Mouse (Mus musculus): ENCODE results near the gene Agl. TPM values are rescaled to one million over a fixed set of nuclear protein-coding genes. Genes with fewer than 3 reads are reported as not detected.
"Not testable (repeated sequence)": the region's sequence is repeated elsewhere in the genome, so short reads cannot be mapped to it uniquely, and the experiment has no call there.

The Agl gene
- total and polyA plus RNA-seq, 2 experiments: 12.1 to 33.7 TPM

DNA sequence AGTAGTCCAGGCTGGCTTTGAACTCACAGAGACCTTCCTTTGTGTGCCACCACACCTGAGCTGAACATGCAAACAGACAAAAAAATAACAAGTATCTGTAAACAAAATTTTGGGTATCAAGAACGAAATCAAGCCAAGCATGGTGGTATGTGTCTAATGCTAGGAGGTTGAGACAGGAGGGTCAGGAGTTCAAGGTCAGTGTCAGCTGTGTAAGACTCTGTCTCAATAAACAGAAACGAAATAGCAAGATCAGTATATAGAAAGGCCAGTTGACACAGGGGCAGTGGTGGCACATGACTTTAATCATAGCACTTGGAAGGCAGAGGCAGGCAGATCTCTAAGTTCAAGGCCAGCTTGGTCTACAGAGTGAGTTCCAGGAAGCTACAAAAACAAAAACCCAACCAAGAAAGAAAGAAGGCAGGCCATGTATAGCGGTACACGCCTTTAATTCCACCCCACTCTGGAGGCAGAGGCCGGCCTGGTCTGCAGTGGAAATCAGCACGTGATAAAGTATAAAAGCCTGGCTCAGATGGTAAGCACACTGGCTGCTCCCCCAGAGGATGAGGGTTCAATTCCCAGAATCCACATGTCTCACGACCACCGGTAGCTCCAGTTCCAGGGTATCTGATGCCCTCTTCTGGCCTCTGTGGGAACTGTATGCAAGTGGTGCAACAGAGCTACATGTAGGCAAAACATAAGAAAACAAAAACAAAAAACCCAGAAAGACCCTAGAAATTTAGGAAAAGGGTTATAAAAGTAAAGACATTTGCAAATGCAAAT is 59.4 kb downstream of the Agl start:
- peaks cover 20% of the 10 kb centered on the region for H3K36me3 ChIP-seq (ENCODE audit: control insufficient read depth, insufficient read depth, low read length)
- WGBS: 64% methylated on average over 8 of the region's 8 CpGs
- DNase-seq (ENCODE audit: extremely low read depth, low read depth, low spot score): no peak
- H3K27me3 ChIP-seq (ENCODE audit: control insufficient read depth, insufficient read depth, low read length): no peaks in the 10 kb centered on the region
- H3K4me1 ChIP-seq (ENCODE audit: control insufficient read depth, insufficient read depth, low read length): peaks cover 2% of the 10 kb centered on the region; the same call in 1 of the 2 replicates
- no peak overlapping the region for H3K9ac ChIP-seq (ENCODE audit: low read depth, low read length)
- no peak overlapping the region for H3K27ac ChIP-seq (replicated peaks; ENCODE audit: insufficient read depth, low read depth, low read length)
- no peaks in the 10 kb centered on the region for H3K79me2 ChIP-seq (ENCODE audit: control insufficient read depth, insufficient read depth, low read length)
- H3K4me3 ChIP-seq (ENCODE audit: insufficient read depth, low read depth, low read length): no peak overlapping the region
- TF ChIP-seq POLR2A (IDR thresholded peaks at IDR 0.05; ENCODE audit: extremely low read depth, insufficient read depth, low read length) (no peak), CTCF (IDR thresholded peaks at IDR 0.05; ENCODE audit: low read depth, low read length) (peak; percentile 59)

DNA sequence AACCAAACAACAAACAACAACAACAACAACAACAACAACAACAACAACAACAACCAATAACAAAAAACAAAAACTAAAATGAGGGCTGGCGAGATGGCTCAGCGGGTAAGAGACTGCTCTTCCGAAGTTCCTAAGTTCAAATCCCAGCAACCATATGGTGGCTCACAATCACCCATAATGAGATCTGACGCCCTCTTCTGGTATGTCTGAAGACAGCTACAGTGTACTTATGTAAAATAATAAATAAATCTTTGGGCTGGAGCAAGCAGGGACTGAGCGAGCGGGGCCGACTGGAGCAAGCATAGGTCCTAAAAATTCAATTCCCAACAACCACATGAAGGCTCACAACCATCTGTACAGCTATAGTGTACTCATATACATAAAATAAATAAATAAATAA is 60.3 kb downstream of the Agl start:
- not testable (repeated sequence) for DNase-seq (ENCODE audit: extremely low read depth, low read depth, low spot score); H3K79me2 ChIP-seq (ENCODE audit: control insufficient read depth, insufficient read depth, low read length); H3K27ac ChIP-seq (replicated peaks; ENCODE audit: insufficient read depth, low read depth, low read length); H3K4me3 ChIP-seq (ENCODE audit: insufficient read depth, low read depth, low read length); H3K9ac ChIP-seq (ENCODE audit: low read depth, low read length); H3K4me1 ChIP-seq (ENCODE audit: control insufficient read depth, insufficient read depth, low read length); H3K27me3 ChIP-seq (ENCODE audit: control insufficient read depth, insufficient read depth, low read length)
- 93% methylated on average over 7 of the region's 7 CpGs for WGBS
- H3K36me3 ChIP-seq (ENCODE audit: control insufficient read depth, insufficient read depth, low read length): peaks cover 28% of the 10 kb centered on the region

GRCm38 (mm10) chr3:116740963-116741362 is 67.0 kb downstream of the Agl start:
- TF ChIP-seq POLR2A (IDR thresholded peaks at IDR 0.05; ENCODE audit: extremely low read depth, insufficient read depth, low read length) (no peak), CTCF (IDR thresholded peaks at IDR 0.05; ENCODE audit: low read depth, low read length) (no peak)
- 79% methylated on average over 9 of the region's 9 CpGs for WGBS
- peaks cover 15% of the 10 kb centered on the region for H3K36me3 ChIP-seq (ENCODE audit: control insufficient read depth, insufficient read depth, low read length)

DNA sequence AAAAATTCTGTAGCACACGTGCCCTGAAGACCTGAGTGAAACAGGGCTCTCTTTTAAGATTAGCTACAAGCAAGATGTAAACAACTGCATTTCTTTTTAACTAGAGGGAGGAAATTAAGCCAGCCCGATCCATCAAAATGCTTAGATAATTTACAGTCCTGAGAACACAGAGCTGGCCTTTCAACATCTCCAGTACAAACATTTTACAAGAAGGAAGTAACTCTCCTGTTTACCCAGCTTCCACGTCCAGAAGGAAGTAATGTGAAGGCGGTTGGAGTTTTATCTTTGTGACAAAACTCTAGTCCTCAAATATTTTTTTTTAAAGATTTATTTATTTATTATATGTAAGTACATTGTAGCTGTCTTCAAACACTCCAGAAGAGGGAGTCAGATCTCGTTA is 67.9 kb downstream of the Agl start:
- H3K4me1 ChIP-seq (ENCODE audit: control insufficient read depth, insufficient read depth, low read length): peaks cover 2% of the 10 kb centered on the region; the same call in 1 of the 2 replicates
- DNase-seq (ENCODE audit: extremely low read depth, low read depth, low spot score): no peak
- no peak overlapping the region for H3K4me3 ChIP-seq (ENCODE audit: insufficient read depth, low read depth, low read length)
- no peak overlapping the region for H3K9ac ChIP-seq (ENCODE audit: low read depth, low read length)
- H3K36me3 ChIP-seq (ENCODE audit: control insufficient read depth, insufficient read depth, low read length): peaks cover 12% of the 10 kb centered on the region
- no peak for TF ChIP-seq CTCF (IDR thresholded peaks at IDR 0.05; ENCODE audit: low read depth, low read length)
- no peak for TF ChIP-seq POLR2A (IDR thresholded peaks at IDR 0.05; ENCODE audit: extremely low read depth, insufficient read depth, low read length)
- 82% methylated on average over 5 of the region's 5 CpGs for WGBS
- no peak overlapping the region for H3K27ac ChIP-seq (replicated peaks; ENCODE audit: insufficient read depth, low read depth, low read length)
- H3K27me3 ChIP-seq (ENCODE audit: control insufficient read depth, insufficient read depth, low read length): no peaks in the 10 kb centered on the region
- no peaks in the 10 kb centered on the region for H3K79me2 ChIP-seq (ENCODE audit: control insufficient read depth, insufficient read depth, low read length)

More at GRCm38 (mm10) chr3:116740963-116741362, 67.0 kb downstream of the Agl start:
- no peak for DNase-seq (ENCODE audit: extremely low read depth, low read depth, low spot score)
- Histone ChIP-seq H3K4me3 (ENCODE audit: insufficient read depth, low read depth, low read length) (no peak overlapping the region), H3K4me1 (ENCODE audit: control insufficient read depth, insufficient read depth, low read length) (peaks cover 2% of the 10 kb centered on the region; the same call in 1 of the 2 replicates), H3K27ac (replicated peaks; ENCODE audit: insufficient read depth, low read depth, low read length) (no peak overlapping the region), H3K79me2 (ENCODE audit: control insufficient read depth, insufficient read depth, low read length) (no peaks in the 10 kb centered on the region), H3K9ac (ENCODE audit: low read depth, low read length) (no peak overlapping the region), H3K27me3 (ENCODE audit: control insufficient read depth, insufficient read depth, low read length) (no peaks in the 10 kb centered on the region)

DNA sequence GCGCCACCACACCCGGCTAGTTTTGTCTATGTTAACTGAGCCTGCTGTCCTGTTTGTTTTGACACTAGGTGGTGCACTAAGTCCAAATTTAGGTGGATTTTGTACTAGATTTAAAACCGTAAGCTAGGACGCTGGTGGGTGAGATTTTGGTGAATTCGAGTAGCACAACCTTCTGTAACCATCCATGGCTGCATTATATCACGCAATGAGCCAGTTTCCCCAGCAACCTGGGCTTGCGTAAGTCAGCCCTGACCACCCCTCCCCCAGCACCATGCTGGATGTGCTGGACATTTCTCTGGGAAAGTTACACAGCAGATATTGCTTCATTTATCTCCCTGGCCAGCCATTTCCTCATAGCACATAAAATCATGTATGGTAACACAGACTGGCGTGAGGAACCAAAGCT is 70.6 kb downstream of the Agl start:
- no peak overlapping the region for H3K9ac ChIP-seq (ENCODE audit: low read depth, low read length)
- no peak for TF ChIP-seq CTCF (IDR thresholded peaks at IDR 0.05; ENCODE audit: low read depth, low read length)
- TF ChIP-seq POLR2A (IDR thresholded peaks at IDR 0.05; ENCODE audit: extremely low read depth, insufficient read depth, low read length): no peak
- peak; percentile 86 for DNase-seq (ENCODE audit: extremely low read depth, low read depth, low spot score)
- no peak overlapping the region for H3K4me3 ChIP-seq (ENCODE audit: insufficient read depth, low read depth, low read length)
- H3K27ac ChIP-seq (replicated peaks; ENCODE audit: insufficient read depth, low read depth, low read length): no peak overlapping the region
- no peaks in the 10 kb centered on the region for H3K36me3 ChIP-seq (ENCODE audit: control insufficient read depth, insufficient read depth, low read length)
- H3K79me2 ChIP-seq (ENCODE audit: control insufficient read depth, insufficient read depth, low read length): no peaks in the 10 kb centered on the region
- H3K27me3 ChIP-seq (ENCODE audit: control insufficient read depth, insufficient read depth, low read length): no peaks in the 10 kb centered on the region
- H3K4me1 ChIP-seq (ENCODE audit: control insufficient read depth, insufficient read depth, low read length): peaks cover 2% of the 10 kb centered on the region; the same call in 1 of the 2 replicates
- 17% methylated on average over 8 of the region's 8 CpGs for WGBS

DNA sequence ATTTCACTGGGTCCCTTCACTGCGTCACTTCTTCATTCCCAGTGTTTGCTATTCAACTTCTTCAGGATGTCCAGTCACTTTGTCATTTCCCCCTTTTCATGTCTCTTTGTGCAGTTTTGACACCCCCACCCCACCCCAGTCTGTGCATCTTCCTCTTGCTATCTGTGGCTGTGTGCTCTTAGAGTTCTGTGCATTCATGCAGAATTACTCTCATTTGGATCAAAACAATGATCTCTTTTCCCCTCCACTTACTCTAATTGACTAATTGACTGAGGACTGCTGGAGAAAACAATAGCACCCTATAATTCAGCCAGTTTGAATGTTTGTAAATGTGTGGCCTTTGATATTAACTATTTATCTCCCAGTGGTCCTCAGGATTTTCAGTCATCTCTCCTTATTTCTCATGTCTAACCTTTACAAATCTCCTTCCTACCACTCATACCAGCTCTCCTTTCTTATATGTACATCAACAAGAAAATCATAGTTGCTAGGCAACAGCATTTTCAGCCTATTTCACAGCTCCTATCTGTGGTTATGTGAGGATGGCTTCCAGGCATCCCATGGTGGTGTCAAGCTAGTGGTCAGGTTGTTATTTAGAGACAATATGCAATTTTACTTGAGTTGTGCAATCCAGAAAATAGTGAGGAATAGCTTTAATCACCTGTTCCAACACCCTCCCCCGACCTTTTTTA is 78.3 kb downstream of the Agl start:
- Histone ChIP-seq H3K36me3 (ENCODE audit: control insufficient read depth, insufficient read depth, low read length) (no peaks in the 10 kb centered on the region), H3K4me3 (ENCODE audit: insufficient read depth, low read depth, low read length) (no peak overlapping the region), H3K27ac (replicated peaks; ENCODE audit: insufficient read depth, low read depth, low read length) (no peak overlapping the region), H3K79me2 (ENCODE audit: control insufficient read depth, insufficient read depth, low read length) (no peaks in the 10 kb centered on the region), H3K9ac (ENCODE audit: low read depth, low read length) (no peak overlapping the region), H3K4me1 (ENCODE audit: control insufficient read depth, insufficient read depth, low read length) (no peaks in the 10 kb centered on the region), H3K27me3 (ENCODE audit: control insufficient read depth, insufficient read depth, low read length) (no peaks in the 10 kb centered on the region)
- no peak for TF ChIP-seq POLR2A (IDR thresholded peaks at IDR 0.05; ENCODE audit: extremely low read depth, insufficient read depth, low read length)
- no peak for TF ChIP-seq CTCF (IDR thresholded peaks at IDR 0.05; ENCODE audit: low read depth, low read length)
- WGBS: 72% methylated on average over 2 of the region's 2 CpGs
- no peak for DNase-seq (ENCODE audit: extremely low read depth, low read depth, low spot score)

Data from liver, adult 2 months (tissue).